In genomic region chr3:95701877-95702540, GRCm38 (mm10) we compare ENCODE assay signal across 8 mouse cellular contexts. TPM values are rescaled to one million over a fixed set of nuclear protein-coding genes. Genes with fewer than 3 reads are reported as not detected.
DNase-seq lines count a peak whose midpoint lies in the region; ATAC-seq and TF ChIP-seq lines count a peak whose summit lies in the region.

No protein-coding gene starts in this region.

- peak overlapping the region; percentile 58; the same call in 1 of the 2 replicates for H3K9ac ChIP-seq in ES-E14 (ENCODE audit: insufficient read depth, low read depth, low read length, poor library complexity, severe bottlenecking)
- H3K9ac ChIP-seq in forebrain, postnatal 0 days, result peak overlapping the region; percentile 33; the same call in 1 of the 2 replicates

- no peaks in the 10 kb centered on the region for H3K27me3 ChIP-seq in cerebellum, adult 2 months (ENCODE audit: control insufficient read depth, insufficient read depth, low read length)
- H3K27me3 ChIP-seq in forebrain, postnatal 0 days (ENCODE audit: insufficient read depth, low read length), result no peaks in the 10 kb centered on the region
- 0 out of 2 replicates have a peak, but pooled peaks cover 4% of the 10 kb centered on the region for H3K27me3 ChIP-seq in hindbrain, embryonic 10.5 days (ENCODE audit: insufficient read depth, poor library complexity, severe bottlenecking)

- peak overlapping the region; percentile 39 for H3K4me2 ChIP-seq in forebrain, postnatal 0 days (ENCODE audit: low read depth)

- no peak for TF ChIP-seq POLR2A in cerebellum, adult 2 months (IDR thresholded peaks at IDR 0.05; ENCODE audit: borderline replicate concordance, insufficient read depth, low read length)

- peak; percentile 97 for DNase-seq in ES-E14 (ENCODE audit: low read depth, low spot score)
- peak; percentile 55 to 66 for DNase-seq in cerebellum, adult 2 months
- peak; percentile 36 for DNase-seq in forebrain, postnatal 0 days
- DNase-seq in hindbrain, embryonic 10.5 days (ENCODE audit: low spot score), result peak; percentile 87
- DNase-seq in layer of hippocampus, postnatal 10 days (ENCODE audit: low spot score in 2 of 2), result peak; percentile 31 to 50
- peak; percentile 92 for DNase-seq in lung, postnatal 36 days
- peak; percentile 79 for DNase-seq in skeletal muscle tissue, adult 2 months (ENCODE audit: low read depth, low spot score)
- no peak for DNase-seq in B cell, adult 2 months

- H3K4me1 ChIP-seq in ES-E14 (ENCODE audit: control insufficient read depth in 2 of 2, insufficient read depth in 2 of 2, low read length in 2 of 2, poor library complexity in 1 of 2), result peaks cover 5 to 22% of the 10 kb centered on the region in 2 experiments; a peak in 3 of 4 replicates
- H3K4me1 ChIP-seq in cerebellum, adult 2 months (ENCODE audit: control insufficient read depth, insufficient read depth, low read length), result peaks cover 9% of the 10 kb centered on the region
- H3K4me1 ChIP-seq in forebrain, postnatal 0 days (ENCODE audit: insufficient read depth), result no peaks in the 10 kb centered on the region
- peaks cover 34% of the 10 kb centered on the region for H3K4me1 ChIP-seq in hindbrain, embryonic 10.5 days (replicated peaks)

- H3K9me3 ChIP-seq in ES-E14 (ENCODE audit: control insufficient read depth, insufficient read depth, low read depth, low read length), result no peaks in the 10 kb centered on the region
- no peaks in the 10 kb centered on the region for H3K9me3 ChIP-seq in forebrain, postnatal 0 days (ENCODE audit: low read length)
- H3K9me3 ChIP-seq in hindbrain, embryonic 10.5 days, result no peaks in the 10 kb centered on the region

- 18% methylated on average over 24 of the region's 24 CpGs for WGBS in cerebellum, adult 2 months
- 7% methylated on average over 24 of the region's 24 CpGs for WGBS in forebrain, postnatal 0 days
- WGBS in hindbrain, embryonic 10.5 days, result 4% methylated on average over 24 of the region's 24 CpGs

- in situ Hi-C loops in ES-E14 (cut with MboI; ENCODE audit: low sequenced_read_pairs in 2 of 2, unreplicated experiment in 2 of 2), result no loop called here

- ATAC-seq in forebrain, postnatal 0 days, result peak; percentile 93

- no peaks in the 10 kb centered on the region for H3K36me3 ChIP-seq in ES-E14 (ENCODE audit: control insufficient read depth, insufficient read depth, low read length, poor library complexity, severe bottlenecking)
- H3K36me3 ChIP-seq in forebrain, postnatal 0 days (ENCODE audit: insufficient read depth), result no peaks in the 10 kb centered on the region
- H3K36me3 ChIP-seq in hindbrain, embryonic 10.5 days, result no peaks in the 10 kb centered on the region

- TF ChIP-seq CTCF in cerebellum, adult 2 months (IDR thresholded peaks at IDR 0.05; ENCODE audit: borderline replicate concordance, insufficient read depth, low read depth, low read length), result no peak; the same call in 1 of the 2 replicates
- no peak for TF ChIP-seq CTCF in forebrain, postnatal 0 days (IDR thresholded peaks at IDR 0.05; ENCODE audit: low read depth)

- peak overlapping the region; percentile 25 to 42 for H3K4me3 ChIP-seq in ES-E14 (ENCODE audit: insufficient read depth in 1 of 2, low read depth in 1 of 2, low read length in 2 of 2, poor library complexity in 1 of 2, severe bottlenecking in 1 of 2)
- H3K4me3 ChIP-seq in cerebellum, adult 2 months (replicated peaks; ENCODE audit: insufficient read depth, low read depth, low read length), result peak overlapping the region; percentile 24
- H3K4me3 ChIP-seq in forebrain, postnatal 0 days (ENCODE audit: low read depth, low read length), result peak overlapping the region; percentile 3; the same call in 1 of the 2 replicates
- peak overlapping the region; percentile 44 for H3K4me3 ChIP-seq in hindbrain, embryonic 10.5 days

- H3K27ac ChIP-seq in ES-E14 (ENCODE audit: insufficient read depth, low read depth, low read length, poor library complexity, severe bottlenecking), result peak overlapping the region; percentile 88
- no peak overlapping the region for H3K27ac ChIP-seq in cerebellum, adult 2 months (ENCODE audit: insufficient read depth, low read length)
- no peak overlapping the region for H3K27ac ChIP-seq in forebrain, postnatal 0 days (ENCODE audit: low read depth, low read length)
- peak overlapping the region; percentile 88 for H3K27ac ChIP-seq in hindbrain, embryonic 10.5 days

TF ChIP-seq in ES-E14, 5 proteins besides CTCF, POLR2A, EP300 and RAD21:
- no peak for TF ChIP-seq MAFK (IDR thresholded peaks at IDR 0.05; ENCODE audit: insufficient read depth, low read depth, low read length)
- TF ChIP-seq ZNF384 (IDR thresholded peaks at IDR 0.05; ENCODE audit: low read depth, low read length), result no peak
- no peak for TF ChIP-seq CHD2 (IDR thresholded peaks at IDR 0.05; ENCODE audit: low read depth, low read length)
- TF ChIP-seq HCFC1 (IDR thresholded peaks at IDR 0.05; ENCODE audit: borderline replicate concordance, insufficient read depth, low read length), result no peak
- no peak for TF ChIP-seq ZC3H11A (IDR thresholded peaks at IDR 0.05; ENCODE audit: borderline replicate concordance, low read depth, low read length)

RNA-seq across cellular contexts. Expression of gene Adamtsl4, which starts 14.3 kb away (rescaled TPM):
- 1.9 and 5.0 TPM in 2 replicates for total RNA-seq in ES-E14 (2012; rRNA removed)
- polyA plus RNA-seq in cerebellum, adult 2 months (2012; rRNA removed), result 13.5 and 15.9 TPM in 2 replicates
- 0.81 and 1.8 TPM in 2 replicates for total RNA-seq in forebrain, postnatal 0 days (2014; rRNA removed)
- 0.67 and 2.0 TPM in 2 replicates for polyA plus RNA-seq in forebrain, postnatal 0 days (2015; fragmentation: Nextera tagmentation; extraction: Ambion mirVana)
- 0.73 and 0.86 TPM in 2 replicates for polyA plus RNA-seq in hindbrain, embryonic 10.5 days (2016; fragmentation: Nextera tagmentation; extraction: Ambion mirVana)
- under 1 TPM; 0.69 to 0.94 TPM for total RNA-seq in layer of hippocampus, postnatal 10 days (2021)

RNA-seq across cellular contexts. Expression of gene Ecm1, which starts 37.4 kb away (rescaled TPM):
- total RNA-seq in ES-E14 (2012; rRNA removed), result 4.1 and 13.4 TPM in 2 replicates
- 14.3 and 14.7 TPM in 2 replicates for polyA plus RNA-seq in cerebellum, adult 2 months (2012; rRNA removed)
- total RNA-seq in forebrain, postnatal 0 days (2014; rRNA removed), result 3.3 and 4.8 TPM in 2 replicates
- polyA plus RNA-seq in forebrain, postnatal 0 days (2015; fragmentation: Nextera tagmentation; extraction: Ambion mirVana), result 8.3 and 8.7 TPM in 2 replicates
- 14.2 and 20.3 TPM in 2 replicates for polyA plus RNA-seq in hindbrain, embryonic 10.5 days (2016; fragmentation: Nextera tagmentation; extraction: Ambion mirVana)
- 10 to 100 TPM in 1 of 2 experiments, 1 to 10 TPM in 1; 9.6 to 11.9 TPM for total RNA-seq in layer of hippocampus, postnatal 10 days (2021)

RNA-seq across cellular contexts. Expression of gene Mcl1, which starts 43.4 kb away (rescaled TPM):
- 207 and 253 TPM in 2 replicates for total RNA-seq in ES-E14 (2012; rRNA removed)
- polyA plus RNA-seq in cerebellum, adult 2 months (2012; rRNA removed), result 43.6 and 45.4 TPM in 2 replicates
- 131 and 137 TPM in 2 replicates for total RNA-seq in forebrain, postnatal 0 days (2014; rRNA removed)
- 42.9 and 46.6 TPM in 2 replicates for polyA plus RNA-seq in forebrain, postnatal 0 days (2015; fragmentation: Nextera tagmentation; extraction: Ambion mirVana)
- polyA plus RNA-seq in hindbrain, embryonic 10.5 days (2016; fragmentation: Nextera tagmentation; extraction: Ambion mirVana), result 47.2 and 53.4 TPM in 2 replicates
- 10 to 100 TPM; 68.0 TPM for total RNA-seq in layer of hippocampus, postnatal 10 days (2021)

RNA-seq across cellular contexts. Expression of gene Tars2, which starts 58.0 kb away (rescaled TPM):
- total RNA-seq in ES-E14 (2012; rRNA removed), result 85.9 and 132 TPM in 2 replicates
- 41.3 and 43.3 TPM in 2 replicates for polyA plus RNA-seq in cerebellum, adult 2 months (2012; rRNA removed)
- 40.2 and 52.6 TPM in 2 replicates for total RNA-seq in forebrain, postnatal 0 days (2014; rRNA removed)
- polyA plus RNA-seq in forebrain, postnatal 0 days (2015; fragmentation: Nextera tagmentation; extraction: Ambion mirVana), result 36.5 and 41.2 TPM in 2 replicates
- polyA plus RNA-seq in hindbrain, embryonic 10.5 days (2016; fragmentation: Nextera tagmentation; extraction: Ambion mirVana), result 58.8 and 69.9 TPM in 2 replicates
- 10 to 100 TPM; 38.0 to 39.8 TPM for total RNA-seq in layer of hippocampus, postnatal 10 days (2021)

Comparison
In these comparisons a context has a peak if more than half of its experiments do, and no peak if none do; other contexts are left out.
1. DNase-seq: peak in ES-E14 (single experiment), cerebellum, adult 2 months (2 of 2), forebrain, postnatal 0 days (single experiment), hindbrain, embryonic 10.5 days (single experiment), layer of hippocampus, postnatal 10 days (2 of 2), lung, postnatal 36 days (single experiment) and skeletal muscle tissue, adult 2 months (single experiment); none in B cell, adult 2 months (0 of 2).
2. H3K27ac ChIP-seq: peak in ES-E14 (single experiment) and hindbrain, embryonic 10.5 days (single experiment); none in cerebellum, adult 2 months (single experiment) and forebrain, postnatal 0 days (single experiment).
3. Peak in every context shown above with its lines, with median percentiles within 50 percentile points of each other: H3K4me3 ChIP-seq.